Mouse (Mus musculus) C2C12 (cell line): ENCODE results near the gene Olfr959. TPM values are rescaled to one million over a fixed set of nuclear protein-coding genes. Genes with fewer than 3 reads are reported as not detected.

Source experiments
- H3K27me3 ChIP-seq: one replicate; pipeline ENCODE4 v1.6.1; 2011; ENCODE audit not compliant: control insufficient read depth, insufficient read depth, insufficient read length
- H3K36me3 ChIP-seq: one replicate; pipeline ENCODE4 v1.6.1; 2011; ENCODE audit not compliant: control insufficient read depth, insufficient read depth
- H3K4me3 ChIP-seq: one replicate; pipeline ENCODE4 v1.5.1; 2011; ENCODE audit warnings: mild to moderate bottlenecking, control low read depth; ENCODE audit not compliant: poor library complexity, insufficient read depth, severe bottlenecking
- H3K79me2 ChIP-seq: one replicate; pipeline ENCODE4 v1.6.1; 2011; ENCODE audit not compliant: control insufficient read depth, insufficient read depth
- H3K79me3 ChIP-seq: one replicate; pipeline ENCODE4 v1.6.1; 2011; ENCODE audit warnings: low read depth, control low read depth
- H3ac ChIP-seq: one replicate; pipeline ENCODE3; 2011; ENCODE audit warnings: low read depth; ENCODE audit not compliant: control insufficient read depth, insufficient read length
- CEBPB ChIP-seq: IDR thresholded peaks from one replicate; pipeline ENCODE4 v1.6.1; 2011; ENCODE audit warnings: low read depth, mild to moderate bottlenecking, control low read depth, moderate library complexity
- CTCF ChIP-seq: IDR thresholded peaks from one replicate; pipeline ENCODE4 v1.5.1; 2011; ENCODE audit not compliant: control insufficient read depth, insufficient read depth, insufficient read length
- FOSL1 ChIP-seq: IDR thresholded peaks from one replicate; pipeline ENCODE4 v1.8.0; 2011; ENCODE audit warnings: mild to moderate bottlenecking, low read length; ENCODE audit not compliant: poor library complexity, insufficient read depth, severe bottlenecking
- MAX ChIP-seq: IDR thresholded peaks from one replicate; pipeline ENCODE4 v1.6.1; 2011; ENCODE audit warnings: mild to moderate bottlenecking, control low read depth
- MYOD1 ChIP-seq: IDR thresholded peaks from one replicate; pipeline ENCODE4 v1.6.1; 2011; ENCODE audit warnings: low read depth; ENCODE audit not compliant: control insufficient read depth, insufficient read length
- MYOG ChIP-seq: IDR thresholded peaks from one replicate; pipeline ENCODE4 v1.6.1; 2011; ENCODE audit not compliant: control insufficient read depth, insufficient read length; ENCODE audit errors: extremely low read depth
- USF1 ChIP-seq: IDR thresholded peaks from one replicate; pipeline ENCODE4 v1.6.1; 2011; ENCODE audit warnings: low read depth, mild to moderate bottlenecking, control low read depth, moderate library complexity
- polyA plus RNA-seq: library from polyadenylated mRNA; unstranded; fragments of >200 nt; fragmentation: generic; extraction: Trizol; gene quantifications from one replicate; pipeline ENCODE4 v1.2.1, GENCODE M21; 2012; ENCODE audit warnings: missing spikeins

Gene Olfr959
- polyA plus RNA-seq, 1 experiment: not detected

DNA sequence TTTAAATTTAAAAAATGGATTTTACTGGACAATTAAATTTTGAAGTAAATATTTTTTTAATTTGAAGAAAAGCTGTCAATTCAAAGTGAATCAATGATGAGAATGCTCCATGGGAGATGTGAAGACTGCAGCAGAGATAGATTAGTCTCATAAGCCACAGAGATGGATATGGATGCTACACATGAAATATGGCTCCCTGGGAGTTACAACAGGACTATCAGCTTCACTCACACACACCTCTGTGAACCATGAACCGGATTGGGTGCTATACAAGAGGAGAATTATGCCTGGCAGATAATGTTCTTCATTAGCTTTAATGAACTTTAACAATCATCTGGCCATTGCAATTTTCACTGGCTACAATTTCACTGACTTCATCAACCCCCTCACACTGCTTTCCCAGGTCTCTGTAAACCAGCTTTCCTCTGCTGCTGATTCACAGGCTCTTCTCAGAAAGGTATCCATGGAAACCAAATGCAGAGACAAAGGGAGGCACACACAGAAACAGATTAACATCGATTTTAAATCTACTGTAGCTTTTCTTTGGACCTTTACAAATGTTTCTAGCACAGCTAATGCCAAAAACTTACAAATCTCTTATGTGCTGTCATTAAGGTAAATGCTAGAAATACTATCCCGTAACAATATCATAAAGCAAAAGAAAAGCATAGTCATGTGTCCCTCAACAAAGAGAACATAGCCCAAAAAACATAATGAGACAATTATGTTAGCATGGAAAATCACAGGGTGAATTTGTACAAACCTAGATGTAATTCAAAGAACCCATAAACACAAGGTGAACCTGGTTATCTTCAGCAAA lies 17.6 kb downstream of the Olfr959 start:
- no peak overlapping the region for H3ac ChIP-seq
- H3K36me3 ChIP-seq: no peaks in the 10 kb centered on the region
- no peaks in the 10 kb centered on the region for H3K27me3 ChIP-seq

DNA sequence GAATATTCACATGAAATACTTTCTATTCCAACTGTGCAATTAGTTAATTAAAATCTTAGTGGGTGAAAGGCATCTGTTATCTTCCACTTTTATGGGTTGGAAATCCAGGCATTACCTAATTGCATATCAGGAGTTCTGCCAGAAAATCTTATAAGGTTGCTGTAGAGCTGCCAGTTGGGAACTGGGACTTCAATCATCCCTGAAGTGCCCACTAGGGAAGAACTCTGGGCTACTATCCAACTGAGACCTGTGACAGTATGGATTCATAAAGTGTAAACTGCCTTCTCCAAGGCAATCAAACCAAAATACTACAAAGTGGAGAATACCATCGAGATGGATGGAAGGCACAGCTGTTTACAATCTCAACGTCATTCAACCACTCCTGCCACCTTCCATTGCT lies 21.4 kb downstream of the Olfr959 start, which contains the start of gene Olfr958:
TSS of gene Olfr958 (minus strand) at position 109 of the 400 bp plus-strand sequence.
- TF ChIP-seq USF1: no peak
- TF ChIP-seq MYOG: no peak
- H3ac ChIP-seq: no peak within 1 kb of the TSS
- H3K27me3 ChIP-seq: no peaks in the 10 kb centered on the region
- H3K79me3 ChIP-seq: no peaks in the 10 kb centered on the region
- no peak within 1 kb of the TSS for H3K4me3 ChIP-seq
- H3K79me2 ChIP-seq: no peaks in the 10 kb centered on the region
- no peaks in the 10 kb centered on the region for H3K36me3 ChIP-seq

More for the DNA sequence above, 17.6 kb downstream of the Olfr959 start:
- Histone ChIP-seq H3K4me3 (no peak overlapping the region), H3K79me3 (no peaks in the 10 kb centered on the region), H3K79me2 (no peaks in the 10 kb centered on the region)
- no peak for TF ChIP-seq MYOG
- TF ChIP-seq FOSL1: no peak
- no peak for TF ChIP-seq CEBPB
- no peak for TF ChIP-seq CTCF
- no peak for TF ChIP-seq USF1
- TF ChIP-seq MYOD1: no peak
- no peak for TF ChIP-seq MAX

DNA sequence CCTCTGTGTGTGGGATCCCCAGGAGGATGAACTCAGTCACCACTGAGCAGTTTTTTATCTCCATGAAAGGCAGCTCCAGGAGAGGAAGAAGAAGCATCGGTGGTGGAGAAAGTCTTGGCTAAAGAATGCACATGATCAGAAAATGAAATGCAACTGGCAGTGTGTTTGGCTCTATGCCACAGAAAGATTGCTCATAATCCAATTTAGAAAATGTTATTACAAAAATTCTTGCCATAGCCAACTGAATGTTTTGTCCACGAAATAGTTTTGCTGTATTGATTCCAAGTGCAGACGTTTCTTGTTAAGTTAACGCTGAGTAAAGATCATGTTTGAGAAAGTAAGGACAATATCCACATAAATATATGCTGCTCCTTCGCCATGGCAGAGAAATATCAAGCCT lies 24.6 kb downstream of the Olfr959 start:
- H3K79me2 ChIP-seq: no peaks in the 10 kb centered on the region
- no peak overlapping the region for H3ac ChIP-seq
- H3K4me3 ChIP-seq: no peak overlapping the region
- H3K36me3 ChIP-seq: no peaks in the 10 kb centered on the region
- TF ChIP-seq MYOG: no peak
- no peak for TF ChIP-seq FOSL1
- TF ChIP-seq CEBPB: no peak
- TF ChIP-seq USF1: no peak
- TF ChIP-seq MAX: no peak
- TF ChIP-seq CTCF: no peak
- no peak for TF ChIP-seq MYOD1
- no peaks in the 10 kb centered on the region for H3K79me3 ChIP-seq
- no peaks in the 10 kb centered on the region for H3K27me3 ChIP-seq

DNA sequence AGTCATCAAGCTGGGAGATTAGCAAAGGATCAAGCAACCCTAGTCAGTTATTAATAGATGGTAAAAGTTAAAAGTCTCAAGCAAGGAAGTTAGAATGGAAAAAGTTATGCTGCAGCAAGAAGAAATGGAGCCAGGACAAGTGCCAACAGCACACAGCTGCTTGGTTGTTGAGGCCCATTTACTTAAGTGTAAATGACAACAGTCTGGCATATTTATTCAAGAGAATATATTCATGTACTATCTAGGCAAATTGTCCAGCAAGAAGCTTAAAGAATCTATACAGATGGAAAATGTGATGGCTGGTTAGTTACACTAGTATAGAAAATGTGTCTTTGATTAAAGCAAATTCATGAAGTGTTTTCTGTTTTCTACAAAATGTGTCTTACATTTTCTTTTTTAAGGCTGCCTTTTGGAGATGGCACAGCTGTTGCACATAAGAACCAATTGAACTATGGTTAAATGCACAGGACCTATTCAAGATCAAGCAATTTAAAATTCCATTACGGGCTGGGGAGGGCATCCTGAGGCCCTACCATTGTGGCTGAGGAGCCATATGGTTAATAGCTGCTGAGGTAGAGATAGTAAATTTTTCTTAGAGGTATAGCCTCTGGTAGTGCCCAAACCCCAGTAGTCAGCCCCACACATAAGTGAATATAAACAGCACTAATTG lies 51.6 kb downstream of the Olfr959 start:
- Histone ChIP-seq H3K36me3 (no peaks in the 10 kb centered on the region), H3K4me3 (no peak overlapping the region), H3K79me3 (no peaks in the 10 kb centered on the region), H3K27me3 (no peaks in the 10 kb centered on the region), H3ac (no peak overlapping the region), H3K79me2 (no peaks in the 10 kb centered on the region)
- TF ChIP-seq MAX (no peak), CEBPB (no peak), FOSL1 (no peak), MYOD1 (no peak), CTCF (no peak), MYOG (no peak), USF1 (no peak)

Other genes with a start within 250 kb of the Olfr959 start
- gene Olfr948, start 249.5 kb downstream of the Olfr959 start, polyA plus RNA-seq: not detected
- gene Olfr951, start 188.2 kb downstream of the Olfr959 start, polyA plus RNA-seq: not detected
- gene Olfr952, start 148.4 kb downstream of the Olfr959 start, polyA plus RNA-seq: not detected
- gene Olfr954, start 118.9 kb downstream of the Olfr959 start, polyA plus RNA-seq: not detected
- gene Olfr955, start 103.6 kb downstream of the Olfr959 start, polyA plus RNA-seq: not detected
- gene Olfr44, start 81.6 kb downstream of the Olfr959 start, polyA plus RNA-seq: not detected
- gene Olfr957, start 59.8 kb downstream of the Olfr959 start, polyA plus RNA-seq: not detected
- not detected for gene Olfr958, start 21.5 kb downstream of the Olfr959 start, polyA plus RNA-seq
- not detected for gene AW551984, start 28.8 kb upstream of the Olfr959 start, polyA plus RNA-seq
- gene Olfr148, start 35.1 kb upstream of the Olfr959 start, polyA plus RNA-seq: not detected
- gene Olfr960, start 45.8 kb upstream of the Olfr959 start, polyA plus RNA-seq: not detected
- gene Olfr961, start 69.5 kb upstream of the Olfr959 start, polyA plus RNA-seq: not detected
- gene Olfr963, start 91.6 kb upstream of the Olfr959 start, polyA plus RNA-seq: not detected
- gene Olfr149, start 131.5 kb upstream of the Olfr959 start, polyA plus RNA-seq: 0.04 TPM
- not detected for gene Olfr965, start 135.8 kb upstream of the Olfr959 start, polyA plus RNA-seq
- gene Olfr150, start 155.4 kb upstream of the Olfr959 start, polyA plus RNA-seq: not detected
- not detected for gene Olfr967, start 170.7 kb upstream of the Olfr959 start, polyA plus RNA-seq
- not detected for gene Olfr968, start 207.7 kb upstream of the Olfr959 start, polyA plus RNA-seq
- gene Olfr969, start 215.4 kb upstream of the Olfr959 start, polyA plus RNA-seq: not detected
- gene Olfr970, start 233.3 kb upstream of the Olfr959 start, polyA plus RNA-seq: not detected